Mouse (Mus musculus) thymus, adult 2 months (tissue): ENCODE data around the gene Rabep2. TPM values are rescaled to one million over a fixed set of nuclear protein-coding genes. Genes with fewer than 3 reads are reported as not detected.

Experiments used
- DNase-seq: peaks from one replicate; pipeline ENCODE4 v3.0.0; 2021
- H3K27ac ChIP-seq: fragments of 200-500 bp; 2 replicates; pipeline ENCODE4 v1.5.1; 2012; ENCODE audit warnings: low read length, control low read depth; ENCODE audit not compliant: control insufficient read depth, insufficient read depth
- H3K27me3 ChIP-seq: fragments of 200-500 bp; 2 replicates; pipeline ENCODE4 v1.6.1; 2012; ENCODE audit warnings: mild to moderate bottlenecking, low read length, moderate library complexity, mixed read lengths; ENCODE audit not compliant: control insufficient read depth, insufficient read depth
- H3K36me3 ChIP-seq: fragments of 200-500 bp; 2 replicates; pipeline ENCODE4 v1.6.1; 2012; ENCODE audit warnings: mild to moderate bottlenecking, low read length, moderate library complexity; ENCODE audit not compliant: control insufficient read depth, insufficient read depth
- H3K4me1 ChIP-seq: fragments of 200-500 bp; replicated peaks from 2 replicates; pipeline ENCODE4 v1.6.1; 2012; ENCODE audit warnings: low read length; ENCODE audit not compliant: control insufficient read depth, insufficient read depth
- H3K4me3 ChIP-seq: fragments of 200-500 bp; 2 replicates; pipeline ENCODE4 v1.5.1; 2012; ENCODE audit warnings: mild to moderate bottlenecking, low read length, control low read depth, moderate library complexity; ENCODE audit not compliant: control insufficient read depth, insufficient read depth
- CTCF ChIP-seq: fragments of 200-500 bp; IDR thresholded peaks from 2 replicates; pipeline ENCODE4 v1.5.1; 2012; ENCODE audit warnings: mild to moderate bottlenecking, control low read depth, low read length, moderate library complexity, borderline replicate concordance; ENCODE audit not compliant: control insufficient read depth, poor library complexity, insufficient read depth; ENCODE audit errors: extremely low read depth
- POLR2A ChIP-seq: fragments of 200-500 bp; IDR thresholded peaks from 2 replicates; pipeline ENCODE4 v1.6.1; 2012; ENCODE audit warnings: mild to moderate bottlenecking, low read length, control low read depth, moderate library complexity; ENCODE audit not compliant: control insufficient read depth, poor library complexity, insufficient read depth; ENCODE audit errors: extremely low read depth
- WGBS: fragments of 180-500 bp; shearing (Covaris S2); methylation state at CpG from one replicate; pipeline ENCODE4 v1.1.7; 2018; 5-methylcytosine and 5-hydroxymethylcytosine counted together
- polyA plus RNA-seq: library from polyadenylated mRNA; depleted of rRNA; stranded (reverse); fragments of >200 nt; gene quantifications from 2 replicates; pipeline ENCODE4 v1.2.3, GENCODE M21; 2012

The Rabep2 gene
- polyA plus RNA-seq, 1 experiment, result 27.6 TPM

DNA sequence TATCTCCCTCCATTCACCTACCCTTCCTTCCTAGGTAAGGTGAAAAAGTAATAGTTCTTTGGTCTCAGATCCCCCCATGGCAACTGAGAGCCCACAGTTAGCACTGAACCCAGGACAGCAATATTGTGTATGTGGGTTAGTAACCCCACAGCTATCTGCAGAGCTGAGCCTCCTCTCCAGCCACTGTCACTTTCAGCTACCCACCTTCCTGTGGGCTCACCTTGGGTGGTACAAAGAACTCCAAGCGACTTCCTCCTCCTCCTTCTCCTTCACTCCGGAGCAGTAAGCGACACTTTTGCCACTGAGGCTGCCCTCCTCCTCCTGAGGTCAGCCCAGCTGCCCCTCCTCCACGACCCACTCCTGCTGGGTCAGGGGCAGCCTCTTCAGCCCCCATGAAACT, 43.3 kb downstream of the Rabep2 start:
- Histone ChIP-seq H3K4me1 (peaks cover 53% of the 10 kb centered on the region), H3K27me3 (no peaks in the 10 kb centered on the region), H3K27ac (peak overlapping the region; percentile 66), H3K4me3 (peak overlapping the region; percentile 25), H3K36me3 (peaks cover 22% of the 10 kb centered on the region)
- WGBS, result 12% methylated on average over 4 of the region's 4 CpGs
- DNase-seq, result no peak
- no peak; the same call in 1 of the 2 replicates for TF ChIP-seq CTCF
- TF ChIP-seq POLR2A, result no peak

DNA sequence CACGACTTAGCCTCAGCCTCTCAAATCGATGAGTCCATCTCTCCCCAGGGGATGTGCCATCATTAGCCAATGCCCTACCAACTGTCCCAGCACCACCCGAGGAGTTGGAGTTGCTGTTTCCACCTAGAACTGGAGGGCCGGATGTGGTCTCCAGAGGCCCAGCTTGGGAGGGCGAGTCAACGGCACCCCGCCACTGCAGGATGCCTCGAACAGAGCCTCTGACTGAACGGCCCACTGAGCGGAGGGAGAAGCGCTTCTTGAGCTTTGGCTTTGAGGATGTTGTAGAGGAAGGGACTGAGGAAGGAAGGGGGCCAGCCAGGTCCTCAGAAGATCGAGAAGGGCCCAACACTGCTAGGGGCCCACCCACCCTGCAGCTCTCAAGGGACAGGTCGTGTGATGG, 43.7 kb downstream of the Rabep2 start:
- WGBS, result 9% methylated on average over 13 of the region's 13 CpGs
- Histone ChIP-seq H3K27me3 (no peaks in the 10 kb centered on the region), H3K4me1 (peaks cover 53% of the 10 kb centered on the region), H3K27ac (peak overlapping the region; percentile 72), H3K4me3 (peak overlapping the region; percentile 25), H3K36me3 (peaks cover 19% of the 10 kb centered on the region)
- DNase-seq, result peak; percentile 66
- TF ChIP-seq CTCF (0 out of 2 replicates have a peak, but pooled peaks have one; percentile 0), POLR2A (peak; percentile 41; the same call in 1 of the 2 replicates)

DNA sequence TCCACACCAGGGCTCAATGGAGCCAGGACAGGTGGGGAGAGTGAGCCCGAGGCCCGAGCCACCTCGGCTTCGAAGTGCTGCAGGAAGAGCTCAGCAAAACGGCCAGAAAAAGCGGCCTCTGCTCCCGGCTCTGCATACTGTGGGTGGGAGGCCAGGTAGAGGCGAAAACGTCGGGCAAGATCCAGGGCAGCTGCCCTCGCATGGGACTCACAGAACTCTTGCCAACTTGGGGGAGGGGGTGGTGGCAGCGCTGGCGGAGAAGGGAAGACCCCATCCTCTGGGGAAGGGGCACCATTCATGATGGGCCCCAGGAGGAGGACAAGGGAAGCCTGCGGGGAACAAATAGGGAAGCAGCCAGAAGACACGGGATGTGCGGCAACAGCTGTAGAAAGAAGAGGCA, 44.2 kb downstream of the Rabep2 start:
- no peak for DNase-seq
- peak overlapping the region; percentile 72 for H3K27ac ChIP-seq
- peaks cover 19% of the 10 kb centered on the region for H3K36me3 ChIP-seq
- peak overlapping the region; percentile 17 for H3K4me3 ChIP-seq
- H3K4me1 ChIP-seq, result peaks cover 53% of the 10 kb centered on the region
- H3K27me3 ChIP-seq, result no peaks in the 10 kb centered on the region
- TF ChIP-seq CTCF, result no peak
- no peak for TF ChIP-seq POLR2A
- 23% methylated on average over 16 of the region's 16 CpGs for WGBS

DNA sequence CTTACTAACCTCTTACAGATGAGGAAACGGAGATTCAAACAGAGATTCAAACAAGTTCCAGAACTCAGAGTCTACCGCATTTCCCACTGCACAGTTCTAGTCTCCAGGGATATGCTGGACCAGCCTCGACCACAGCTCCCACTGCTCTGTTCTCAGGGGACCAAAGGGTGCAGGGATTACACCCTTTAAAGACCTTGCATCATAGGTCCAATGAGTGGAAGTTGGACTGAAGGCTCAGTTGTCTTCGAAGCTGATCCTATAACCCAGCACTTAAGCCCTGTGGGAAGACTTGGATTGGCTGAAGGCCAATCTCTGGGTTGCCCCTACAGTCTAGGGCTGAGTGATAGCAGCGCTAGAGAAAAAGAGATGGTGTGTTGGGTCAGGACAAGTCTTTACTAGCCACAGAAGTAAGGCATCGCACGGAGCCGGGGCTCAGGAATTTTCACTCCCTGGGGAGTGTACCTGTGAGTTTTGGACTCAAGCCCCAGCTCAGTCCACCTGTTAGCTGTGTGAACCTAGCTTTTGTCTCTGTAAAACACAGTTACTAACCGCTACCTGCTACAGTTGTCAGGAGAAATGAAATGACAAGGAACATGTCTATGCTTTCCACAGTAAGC, 45.0 kb downstream of the Rabep2 start:
- WGBS, result 82% methylated on average over 9 of the region's 9 CpGs
- DNase-seq, result no peak
- Histone ChIP-seq H3K4me3 (0 out of 2 replicates have a peak overlapping the region, but pooled peaks have one; percentile 56), H3K4me1 (peaks cover 53% of the 10 kb centered on the region), H3K36me3 (peaks cover 14% of the 10 kb centered on the region), H3K27ac (no peak overlapping the region), H3K27me3 (no peaks in the 10 kb centered on the region)
- no peak for TF ChIP-seq POLR2A
- no peak for TF ChIP-seq CTCF

DNA sequence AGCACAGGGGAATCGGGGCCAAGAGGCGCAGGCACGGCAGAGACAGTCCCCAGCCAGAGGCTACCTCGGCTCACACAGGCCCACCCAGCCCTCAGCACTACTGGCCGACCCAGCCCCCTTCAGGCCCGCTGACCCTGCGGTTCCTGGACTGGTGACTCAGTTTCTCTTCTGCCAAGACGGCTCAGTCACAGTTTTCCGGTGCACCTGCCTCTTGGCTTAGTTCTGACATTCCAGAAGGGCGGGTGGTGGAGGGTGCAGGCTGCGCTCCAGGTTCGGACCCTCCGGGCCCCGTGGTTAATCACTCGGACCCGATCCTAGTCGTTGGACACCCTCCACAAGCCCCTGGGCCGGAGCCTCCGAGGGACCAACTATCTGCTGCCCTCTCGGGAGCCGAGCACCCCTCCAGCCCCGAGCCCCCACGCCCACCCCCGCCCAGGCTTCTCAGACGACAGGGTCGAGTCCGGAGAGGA, 46.0 kb downstream of the Rabep2 start:
- Histone ChIP-seq H3K36me3 (peaks cover 4% of the 10 kb centered on the region; the same call in 1 of the 2 replicates), H3K4me3 (peak overlapping the region; percentile 56), H3K27ac (no peak overlapping the region; the same call in 1 of the 2 replicates), H3K4me1 (peaks cover 49% of the 10 kb centered on the region), H3K27me3 (no peaks in the 10 kb centered on the region)
- TF ChIP-seq CTCF (no peak), POLR2A (no peak)
- peak; percentile 49 for DNase-seq
- WGBS, result under 1% methylated on average over 27 of the region's 27 CpGs

DNA sequence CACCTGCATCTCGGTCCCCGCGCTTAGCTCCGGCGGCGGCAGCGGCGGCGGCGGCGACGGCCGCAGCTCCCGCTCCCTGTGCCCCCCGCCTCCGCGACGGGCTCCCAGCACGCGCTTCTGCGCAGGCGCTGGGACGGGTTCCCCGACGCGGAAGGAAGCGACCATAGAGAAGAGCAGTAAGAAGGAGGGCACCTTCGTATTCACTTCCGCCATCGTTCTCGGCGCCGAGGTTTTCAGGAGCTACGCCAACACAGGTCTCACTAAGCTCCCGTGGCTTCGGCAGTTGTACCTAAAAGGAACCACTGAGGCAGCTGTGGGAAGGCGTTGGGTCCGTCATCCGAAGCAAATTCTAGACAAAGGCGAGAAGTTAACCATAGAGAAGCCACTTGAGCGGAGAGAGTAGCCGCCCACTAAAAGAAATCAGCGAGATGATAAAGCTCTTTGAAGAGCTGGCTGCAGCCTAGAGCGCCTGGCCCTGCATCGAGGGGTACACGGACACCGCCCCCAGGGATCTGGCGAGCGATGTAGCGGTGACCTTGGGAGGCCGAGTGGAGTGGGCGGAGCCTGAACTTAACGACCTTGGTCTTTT, 46.5 kb downstream of the Rabep2 start, which contains the start of gene Sh2b1:
Gene Sh2b1, minus strand, starts transcription at position 432 of the 589 bp plus-strand sequence.
- TF ChIP-seq POLR2A (peak; percentile 96), CTCF (peak; percentile 56; the same call in 1 of the 2 replicates)
- Histone ChIP-seq H3K27me3 (no peaks in the 10 kb centered on the region), H3K36me3 (0 out of 2 replicates have a peak, but pooled peaks cover 3% of the 10 kb centered on the region), H3K27ac (peak within 1 kb of the TSS; percentile 72), H3K4me3 (peak within 1 kb of the TSS; percentile 56), H3K4me1 (peaks cover 43% of the 10 kb centered on the region)
- DNase-seq, result peak; percentile 93
- WGBS, result under 1% methylated on average over 53 of the region's 53 CpGs

DNA sequence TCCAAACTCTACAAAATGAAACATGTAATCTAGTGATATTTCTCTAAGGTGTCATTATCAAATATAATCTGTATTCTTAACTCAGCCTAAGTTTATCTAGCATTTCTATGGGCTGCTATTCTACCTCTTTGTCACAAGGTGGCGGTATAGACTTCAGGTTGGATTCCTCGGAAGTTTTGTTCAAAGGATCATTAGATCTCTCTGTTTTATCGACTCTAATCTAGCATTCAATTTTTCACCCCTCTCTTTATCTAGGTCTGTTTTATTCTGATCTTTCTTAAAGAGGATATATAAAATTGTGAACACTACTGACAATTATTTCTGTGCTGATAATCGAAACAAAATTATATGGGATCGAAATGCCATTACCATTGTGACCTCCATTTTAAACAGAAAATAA, 53.1 kb downstream of the Rabep2 start:
- no peaks in the 10 kb centered on the region for H3K27me3 ChIP-seq
- no peak overlapping the region for H3K4me3 ChIP-seq
- H3K36me3 ChIP-seq, result no peaks in the 10 kb centered on the region
- no peak overlapping the region for H3K27ac ChIP-seq
- WGBS, result 27% methylated on average over 5 of the region's 5 CpGs
- DNase-seq, result no peak
- TF ChIP-seq CTCF, result no peak
- no peak for TF ChIP-seq POLR2A
- peaks cover 6% of the 10 kb centered on the region for H3K4me1 ChIP-seq
